Mouse (Mus musculus) forebrain, embryonic 11.5 days (tissue): ENCODE measurements at regions not wholly inside any gene's neighbourhood (a gene's known extent, or its start where the extent isn't known, plus 50 kb on each side); places are given as distances from the start of the nearest gene placed in this dataset.

Source experiments
- ATAC-seq: fragments of 200-750 bp; cut with Nextera tagmentation; replicated peaks from 2 replicates; pipeline ENCODE4 v1.8.0; 2017; ENCODE audit warnings: moderate TSS enrichment; ENCODE audit not compliant: low FRiP score
- DNase-seq: peaks from one replicate; pipeline ENCODE4 v3.0.0-alpha.2; 2017; ENCODE audit warnings: low spot score
- H3K27ac ChIP-seq: fragments of 300-500 bp; sonication (generic); 2 replicates; pipeline ENCODE4 v1.5.1; 2014; ENCODE audit warnings: low read depth, low read length
- H3K27me3 ChIP-seq: fragments of 300-500 bp; sonication (generic); 2 replicates; pipeline ENCODE4 v1.6.1; 2014; ENCODE audit warnings: mild to moderate bottlenecking, low read length, mixed read lengths; ENCODE audit not compliant: control insufficient read depth, insufficient read depth
- H3K36me3 ChIP-seq: fragments of 300-500 bp; sonication (generic); 2 replicates; pipeline ENCODE4 v1.6.1; 2014; ENCODE audit warnings: mild to moderate bottlenecking, low read length, moderate library complexity, mixed read lengths; ENCODE audit not compliant: control insufficient read depth, insufficient read depth
- H3K4me1 ChIP-seq: fragments of 300-500 bp; sonication (generic); replicated peaks from 2 replicates; pipeline ENCODE4 v1.6.1; 2014; ENCODE audit warnings: low read length, mixed read lengths; ENCODE audit not compliant: control insufficient read depth, insufficient read depth
- H3K4me2 ChIP-seq: fragments of 300-500 bp; sonication (generic); 2 replicates; pipeline ENCODE4 v1.6.1; 2014; ENCODE audit warnings: low read depth, mild to moderate bottlenecking, low read length, moderate library complexity, mixed read lengths; ENCODE audit not compliant: severe bottlenecking
- H3K4me3 ChIP-seq: fragments of 300-500 bp; sonication (generic); 2 replicates; pipeline ENCODE4 v1.5.1; 2014; ENCODE audit warnings: low read depth, low read length
- H3K9ac ChIP-seq: fragments of 300-500 bp; sonication (generic); 2 replicates; pipeline ENCODE4 v1.6.1; 2014; ENCODE audit warnings: low read length
- H3K9me3 ChIP-seq: fragments of 300-500 bp; sonication (generic); 2 replicates; pipeline ENCODE4 v1.6.1; 2016; ENCODE audit warnings: low read length, mixed read lengths; ENCODE audit not compliant: control insufficient read depth
- WGBS: fragments of 180-500 bp; shearing (Covaris S2); extraction: QIAGEN DNeasy Blood & Tissue Kit; methylation state at CpG from one replicate; pipeline ENCODE4 v1.1.7; 2014; 5-methylcytosine and 5-hydroxymethylcytosine counted together

DNA sequence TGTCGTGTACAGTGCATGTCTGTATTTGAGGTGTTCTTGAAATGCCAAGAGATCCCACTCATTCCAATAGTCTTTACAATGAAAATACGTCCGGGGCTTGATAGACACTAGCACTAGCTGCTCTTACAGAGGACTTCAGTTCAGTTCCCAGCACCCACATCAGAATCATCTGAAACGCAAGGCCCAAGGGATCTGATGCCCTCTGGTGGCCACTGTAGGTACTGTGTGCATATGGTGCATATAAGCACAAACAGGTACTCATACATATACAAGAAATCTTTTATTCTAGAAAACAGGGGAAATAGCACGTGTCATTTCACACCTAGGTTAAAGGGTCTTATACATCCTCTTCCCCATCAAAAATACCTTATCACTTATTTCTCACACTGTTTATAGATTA is 513.5 kb downstream of the Efnb2 start:
- Histone ChIP-seq H3K27ac (no peak overlapping the region), H3K9ac (no peak overlapping the region), H3K4me1 (no peaks in the 10 kb centered on the region), H3K4me2 (no peak overlapping the region), H3K4me3 (no peak overlapping the region), H3K36me3 (no peaks in the 10 kb centered on the region), H3K9me3 (no peaks in the 10 kb centered on the region; the same call in 1 of the 2 replicates), H3K27me3 (no peaks in the 10 kb centered on the region)
- ATAC-seq (no peak), DNase-seq (no peak)
- WGBS, result 95% methylated on average over 5 of the region's 5 CpGs

DNA sequence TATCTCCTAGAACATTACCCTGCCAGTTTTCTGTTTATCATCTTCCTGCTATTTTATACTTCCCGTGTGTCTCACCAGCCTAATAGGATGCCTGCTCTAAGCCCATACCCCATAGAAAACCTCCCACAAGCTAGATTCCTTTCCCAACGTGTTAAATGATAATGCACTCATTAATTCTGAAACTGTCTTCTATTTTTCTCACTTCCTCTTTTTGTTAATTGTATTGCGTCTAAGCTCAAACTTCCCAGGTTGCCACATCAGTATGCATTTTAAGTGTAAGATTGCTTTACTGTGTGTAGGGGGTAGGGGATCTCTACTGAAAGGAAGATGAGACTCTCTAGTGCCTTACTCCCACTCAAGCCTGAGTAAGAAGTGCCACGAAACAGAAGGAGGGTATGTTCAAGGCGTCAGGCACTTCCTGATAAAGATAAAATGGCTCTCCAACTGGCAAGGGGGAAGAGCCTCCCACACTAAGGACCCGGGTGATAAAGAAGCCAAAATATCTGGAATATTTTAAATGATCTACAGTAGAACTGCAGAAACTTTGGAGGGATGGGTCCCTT is 518.0 kb downstream of the Efnb2 start:
- H3K27ac ChIP-seq, result no peak overlapping the region
- DNase-seq (no peak), ATAC-seq (no peak)
- no peak overlapping the region for H3K4me3 ChIP-seq
- no peaks in the 10 kb centered on the region for H3K4me1 ChIP-seq
- whole genome bisulfite sequencing, result 78% methylated on average over 6 of the region's 6 CpGs
- no peaks in the 10 kb centered on the region for H3K27me3 ChIP-seq
- H3K9ac ChIP-seq, result no peak overlapping the region
- H3K4me2 ChIP-seq, result no peak overlapping the region
- no peaks in the 10 kb centered on the region; the same call in 1 of the 2 replicates for H3K9me3 ChIP-seq
- H3K36me3 ChIP-seq, result no peaks in the 10 kb centered on the region

DNA sequence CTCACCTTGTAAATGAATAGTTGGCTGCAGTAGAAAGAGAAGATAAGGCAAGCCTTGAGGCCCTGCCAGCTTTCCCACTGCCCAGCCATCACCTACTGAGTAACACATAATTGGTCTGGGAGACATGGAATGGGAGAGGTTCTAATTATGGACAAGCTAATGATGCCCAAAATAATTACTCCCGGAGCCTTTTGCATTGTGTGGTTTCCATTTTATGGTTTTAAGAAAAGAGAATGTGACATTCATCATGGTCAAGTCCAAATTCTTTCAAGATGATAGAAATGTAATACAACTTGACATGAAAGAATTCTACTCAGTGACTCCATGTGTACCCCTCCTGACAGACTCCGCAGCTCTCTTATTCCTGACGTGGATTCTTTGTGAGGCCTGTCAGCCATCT is 518.6 kb downstream of the Efnb2 start:
- H3K36me3 ChIP-seq, result no peaks in the 10 kb centered on the region
- H3K4me3 ChIP-seq, result no peak overlapping the region
- DNase-seq (no peak), ATAC-seq (no peak)
- 73% methylated on average over 3 of the region's 3 CpGs for WGBS
- no peak overlapping the region for H3K27ac ChIP-seq
- no peak overlapping the region for H3K4me2 ChIP-seq
- no peaks in the 10 kb centered on the region for H3K4me1 ChIP-seq
- no peaks in the 10 kb centered on the region for H3K27me3 ChIP-seq
- no peak overlapping the region for H3K9ac ChIP-seq
- no peaks in the 10 kb centered on the region; the same call in 1 of the 2 replicates for H3K9me3 ChIP-seq

DNA sequence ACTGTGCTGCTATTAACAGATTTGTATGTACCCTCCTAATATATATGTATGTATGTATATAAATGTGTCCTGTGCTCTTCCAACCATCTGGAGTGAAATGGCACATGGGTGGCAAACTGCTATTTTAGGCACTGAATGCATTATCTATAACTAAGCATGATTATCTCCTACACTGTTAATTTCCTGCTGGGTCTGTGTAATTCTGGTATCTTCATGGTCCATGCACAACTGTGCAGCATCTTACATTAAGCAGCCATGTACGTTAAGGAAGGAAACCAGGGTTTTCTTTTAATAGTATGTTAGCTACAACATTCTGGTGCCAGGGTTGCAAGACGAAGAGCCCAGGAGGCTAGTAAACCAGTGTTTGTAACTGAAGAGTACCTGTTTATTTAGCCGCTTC is 521.3 kb downstream of the Efnb2 start:
- H3K36me3 ChIP-seq, result no peaks in the 10 kb centered on the region
- no peaks in the 10 kb centered on the region for H3K4me1 ChIP-seq
- no peak overlapping the region for H3K4me3 ChIP-seq
- no peak overlapping the region for H3K4me2 ChIP-seq
- H3K9ac ChIP-seq, result no peak overlapping the region
- H3K27ac ChIP-seq, result no peak overlapping the region
- no peaks in the 10 kb centered on the region for H3K9me3 ChIP-seq
- ATAC-seq (no peak), DNase-seq (no peak)
- 95% methylated on average over 3 of the region's 3 CpGs for WGBS
- H3K27me3 ChIP-seq, result no peaks in the 10 kb centered on the region

DNA sequence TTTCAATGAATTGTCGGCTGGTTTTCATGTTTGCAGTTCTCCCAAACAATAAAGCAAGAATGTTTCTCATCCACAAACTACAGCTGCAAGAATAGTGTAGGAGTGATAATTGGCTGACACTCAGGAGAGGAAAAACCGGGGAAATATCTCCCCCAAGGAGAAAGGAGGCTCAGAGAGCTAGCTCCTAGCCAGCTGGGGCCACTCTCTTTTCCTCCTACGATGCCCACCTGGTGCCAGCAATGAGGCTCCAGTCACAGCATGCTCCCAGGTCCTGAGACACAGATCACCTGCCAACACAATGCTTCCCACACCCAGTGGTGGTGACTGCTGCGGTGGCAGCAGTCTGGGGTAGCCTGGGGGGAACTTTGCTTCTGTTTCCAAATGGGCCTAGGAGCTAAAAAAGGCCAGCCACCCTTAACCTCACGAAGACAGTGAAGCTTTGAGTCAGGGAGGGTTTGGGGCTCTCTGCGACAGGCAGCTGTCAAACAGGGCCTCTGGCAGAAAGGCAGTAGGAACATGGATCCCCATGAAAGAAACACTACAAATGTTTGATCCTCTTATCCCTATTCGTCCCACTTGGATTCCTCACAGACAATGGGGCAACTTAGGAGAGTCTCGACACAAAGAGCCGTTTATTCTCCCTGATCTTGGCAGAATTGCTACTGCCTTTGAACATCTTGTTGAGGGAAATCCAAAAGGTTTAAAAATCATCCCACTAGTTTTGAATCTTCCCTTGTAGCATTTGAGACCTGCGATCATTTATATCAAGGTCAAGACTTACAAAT is 527.8 kb downstream of the Efnb2 start:
- Histone ChIP-seq H3K27ac (no peak overlapping the region), H3K4me3 (no peak overlapping the region), H3K36me3 (no peaks in the 10 kb centered on the region), H3K9ac (no peak overlapping the region; the same call in 1 of the 2 replicates), H3K4me2 (no peak overlapping the region), H3K9me3 (no peaks in the 10 kb centered on the region), H3K27me3 (no peaks in the 10 kb centered on the region), H3K4me1 (peaks cover 14% of the 10 kb centered on the region)
- 11% methylated on average over 10 of the region's 10 CpGs for WGBS
- DNase-seq (no peak), ATAC-seq (peak; percentile 49; the same call in 1 of the 2 replicates)

DNA sequence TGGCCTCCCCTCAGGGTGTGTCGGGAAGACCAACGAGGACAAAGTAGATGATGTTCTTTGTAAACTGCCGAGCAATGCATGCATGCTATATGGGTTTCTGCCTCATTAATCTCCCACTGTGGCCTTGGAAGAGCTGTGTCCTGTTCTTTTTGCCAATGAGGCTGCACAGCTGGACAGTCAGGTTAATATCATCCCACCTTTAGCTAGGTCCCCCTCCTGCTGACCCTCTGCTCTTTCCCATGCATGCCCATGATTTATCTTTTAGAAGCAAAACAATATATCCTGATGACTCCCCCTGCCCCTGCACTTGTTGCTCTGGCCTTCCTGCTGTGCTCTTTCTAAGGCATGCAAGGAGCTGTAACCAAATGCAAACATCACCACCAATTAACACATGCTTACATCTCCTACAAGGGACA is 529.1 kb downstream of the Efnb2 start:
- Histone ChIP-seq H3K4me3 (no peak overlapping the region), H3K4me2 (0 out of 2 replicates have a peak overlapping the region, but pooled peaks have one; percentile 18), H3K27ac (no peak overlapping the region), H3K4me1 (peaks cover 14% of the 10 kb centered on the region), H3K27me3 (no peaks in the 10 kb centered on the region), H3K9me3 (no peaks in the 10 kb centered on the region), H3K36me3 (no peaks in the 10 kb centered on the region), H3K9ac (no peak overlapping the region)
- 2% methylated on average over 3 of the region's 3 CpGs for WGBS
- DNase-seq, result peak; percentile 53
- ATAC-seq, result peak; percentile 58

DNA sequence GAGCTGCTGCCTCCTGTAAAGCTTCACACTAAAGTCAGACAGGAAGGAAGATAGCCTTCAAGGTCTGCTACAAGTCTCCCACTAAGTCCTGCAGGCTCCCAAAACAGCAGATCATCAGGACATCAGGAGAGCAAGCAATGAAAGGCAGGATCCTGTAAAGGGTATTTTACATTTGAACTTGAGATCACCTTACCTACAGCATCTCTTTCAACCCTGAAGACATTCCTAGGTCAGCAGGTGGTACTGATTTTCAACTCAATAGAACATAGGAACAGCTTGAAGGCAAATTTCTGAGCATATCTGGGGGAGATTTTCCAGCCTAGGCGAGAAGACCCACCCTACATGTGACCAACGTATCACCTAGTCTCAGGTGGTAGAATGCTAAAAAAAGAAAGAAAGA is 530.2 kb downstream of the Efnb2 start:
- Histone ChIP-seq H3K27ac (no peak overlapping the region), H3K9ac (no peak overlapping the region), H3K27me3 (no peaks in the 10 kb centered on the region), H3K36me3 (no peaks in the 10 kb centered on the region), H3K4me2 (no peak overlapping the region), H3K4me1 (peaks cover 14% of the 10 kb centered on the region), H3K4me3 (no peak overlapping the region), H3K9me3 (no peaks in the 10 kb centered on the region)
- ATAC-seq, result no peak
- DNase-seq, result no peak
- WGBS, result 24% methylated on average over 2 of the region's 2 CpGs

DNA sequence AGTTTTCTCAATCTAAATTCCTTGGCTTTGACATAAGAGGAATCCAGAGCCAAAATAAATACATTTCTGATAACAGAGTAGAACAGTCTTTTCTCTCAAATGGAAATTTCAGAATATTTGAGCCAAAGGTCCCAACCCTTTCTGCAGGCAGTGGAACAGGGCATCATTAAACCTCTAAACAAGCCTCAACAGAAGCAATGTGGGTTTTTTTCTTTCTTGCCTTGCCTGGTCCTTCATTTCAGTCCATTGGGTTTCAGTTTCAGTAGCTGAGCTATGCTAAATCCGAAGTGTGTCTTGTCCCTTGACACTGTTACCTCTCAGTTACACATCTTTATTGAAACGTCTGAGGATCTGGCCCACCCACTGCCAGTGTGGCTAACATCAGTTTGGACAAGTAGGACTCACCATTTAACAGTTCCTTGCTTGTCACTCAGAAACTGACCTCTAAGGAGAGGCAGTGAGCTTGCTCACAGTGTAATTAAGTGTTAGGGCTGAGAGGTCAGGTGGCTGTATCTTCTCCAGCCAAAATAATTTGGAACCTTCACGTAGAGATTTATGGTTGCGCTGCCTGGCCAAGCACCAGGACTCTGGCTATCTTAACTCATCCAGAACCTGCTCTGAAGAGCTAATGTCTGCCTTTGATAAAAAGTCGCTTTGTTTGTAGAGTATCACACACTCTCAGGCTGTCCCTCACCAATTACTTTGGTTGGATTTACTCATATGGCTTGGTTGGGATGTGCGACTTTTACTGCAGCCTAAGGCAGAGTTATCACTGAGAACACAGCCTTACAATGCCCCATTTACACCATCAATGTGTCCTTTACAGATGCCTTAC is 545.2 kb downstream of the Efnb2 start:
- WGBS, result 79% methylated on average over 6 of the region's 6 CpGs
- no peak overlapping the region for H3K4me3 ChIP-seq
- DNase-seq (no peak), ATAC-seq (no peak)
- no peaks in the 10 kb centered on the region for H3K27me3 ChIP-seq
- no peak overlapping the region for H3K4me2 ChIP-seq
- H3K9ac ChIP-seq, result no peak overlapping the region
- H3K27ac ChIP-seq, result no peak overlapping the region
- no peaks in the 10 kb centered on the region for H3K36me3 ChIP-seq
- H3K4me1 ChIP-seq, result no peaks in the 10 kb centered on the region
- H3K9me3 ChIP-seq, result no peaks in the 10 kb centered on the region
